Mouse (Mus musculus) CH12.LX (cell line): Measurements from ENCODE around the gene Stxbp1. TPM values are rescaled to one million over a fixed set of nuclear protein-coding genes. Genes with fewer than 3 reads are reported as not detected.

ENCODE experiments used
- DNase-seq: peaks from one replicate; pipeline ENCODE4 v3.0.0-alpha.2; 2013; ENCODE audit errors: extremely low read depth
- H3K27ac ChIP-seq: 2 replicates; pipeline ENCODE4 v1.5.1; 2012; ENCODE audit warnings: low read depth, mild to moderate bottlenecking, control low read depth, moderate library complexity; ENCODE audit not compliant: insufficient read depth
- H3K27me3 ChIP-seq: replicated peaks from 2 replicates; pipeline ENCODE3; 2012; ENCODE audit warnings: inconsistent platforms
- H3K36me3 ChIP-seq, 2 experiments: replicated peaks in 1 of 2; 2 replicates each; pipeline versions ENCODE3 to v1.6.1; 2012; ENCODE audit warnings: inconsistent platforms in 1 of 2, low read length in 1 of 2, mild to moderate bottlenecking in 1 of 2, mixed read lengths in 1 of 2, moderate library complexity in 1 of 2; ENCODE audit not compliant: control insufficient read depth in 1 of 2, insufficient read depth in 1 of 2
- H3K4me1 ChIP-seq, 2 experiments: 2 replicates each; pipeline ENCODE4 v1.6.1; 2012; ENCODE audit warnings: inconsistent platforms in 1 of 2, moderate library complexity in 1 of 2; ENCODE audit not compliant: insufficient read depth in 2 of 2, control insufficient read depth in 1 of 2
- H3K4me2 ChIP-seq: 2 replicates; pipeline ENCODE4 v1.6.1; 2012; ENCODE audit warnings: low read depth, mild to moderate bottlenecking, control low read depth; ENCODE audit not compliant: poor library complexity, insufficient read depth, severe bottlenecking
- H3K4me3 ChIP-seq, 3 experiments: fragments of 150-350 bp in 1 of 3; sonication (generic) in 1 of 3; replicated peaks in 1 of 3; 2 replicates each; pipeline versions ENCODE3 to v1.5.1; 2011 to 2012; ENCODE audit warnings: low read depth in 2 of 3, low read length in 2 of 3, mild to moderate bottlenecking in 2 of 3, moderate library complexity in 2 of 3, control low read depth in 1 of 3, improper control_type of control experiment in 1 of 3, inconsistent platforms in 1 of 3, mixed read lengths in 1 of 3; ENCODE audit not compliant: poor library complexity in 1 of 3
- H3K79me2 ChIP-seq: replicated peaks from 2 replicates; pipeline ENCODE4 v1.6.1; 2012; ENCODE audit warnings: mild to moderate bottlenecking, moderate library complexity; ENCODE audit not compliant: control insufficient read depth, poor library complexity, insufficient read depth, severe bottlenecking; ENCODE audit errors: extremely low read depth
- H3K9ac ChIP-seq: 2 replicates; pipeline ENCODE4 v1.6.1; 2012; ENCODE audit warnings: low read depth, mild to moderate bottlenecking, control low read depth, moderate library complexity; ENCODE audit not compliant: insufficient read depth
- H3K9me3 ChIP-seq: replicated peaks from 2 replicates; pipeline ENCODE3; 2012; ENCODE audit warnings: low read length, inconsistent platforms, mixed read lengths
- BHLHE40 ChIP-seq: IDR thresholded peaks from 2 replicates; pipeline ENCODE4 v1.6.1; 2011; ENCODE audit warnings: mild to moderate bottlenecking, low read depth, low read length, improper control_type of control experiment
- E2F4 ChIP-seq: IDR thresholded peaks from 2 replicates; pipeline ENCODE4 v1.6.1; 2011; ENCODE audit warnings: low read depth, low read length, improper control_type of control experiment; ENCODE audit not compliant: insufficient replicate concordance
- ETS1 ChIP-seq: conservative IDR thresholded peaks from 2 replicates; pipeline ENCODE4 v1.6.1; 2012; ENCODE audit warnings: low read depth, mild to moderate bottlenecking, inconsistent platforms, low read length, improper control_type of control experiment, moderate library complexity
- HCFC1 ChIP-seq: IDR thresholded peaks from 2 replicates; pipeline ENCODE4 v1.6.1; 2012; ENCODE audit warnings: low read depth, mild to moderate bottlenecking, inconsistent platforms, low read length, improper control_type of control experiment
- JUND ChIP-seq: conservative IDR thresholded peaks from 2 replicates; pipeline ENCODE4 v1.6.1; 2011; ENCODE audit warnings: low read depth, low read length, improper control_type of control experiment
- MAZ ChIP-seq: IDR thresholded peaks from 2 replicates; pipeline ENCODE4 v1.6.1; 2012; ENCODE audit warnings: low read depth, mild to moderate bottlenecking, inconsistent platforms, low read length, improper control_type of control experiment, moderate library complexity
- MEF2A ChIP-seq: IDR thresholded peaks from 2 replicates; pipeline ENCODE4 v1.6.1; 2014; ENCODE audit warnings: low read depth, mild to moderate bottlenecking, inconsistent platforms, low read length, improper control_type of control experiment, borderline replicate concordance
- MXI1 ChIP-seq: IDR thresholded peaks from 2 replicates; pipeline ENCODE4 v1.6.1; 2011; ENCODE audit warnings: mild to moderate bottlenecking, low read depth, low read length, improper control_type of control experiment
- NRF1 ChIP-seq: IDR thresholded peaks from 2 replicates; pipeline ENCODE4 v1.6.1; 2014; ENCODE audit warnings: low read depth, mild to moderate bottlenecking, inconsistent platforms, low read length, improper control_type of control experiment, moderate library complexity
- POLR2A ChIP-seq: IDR thresholded peaks from 2 replicates; pipeline ENCODE4 v1.6.1; 2011; ENCODE audit warnings: low read depth, mild to moderate bottlenecking, improper control_type of control experiment, low read length
- RAD21 ChIP-seq: IDR thresholded peaks from 2 replicates; pipeline ENCODE4 v1.6.1; 2011; ENCODE audit warnings: low read depth, mild to moderate bottlenecking, low read length, improper control_type of control experiment, moderate library complexity
- SIN3A ChIP-seq: IDR thresholded peaks from 2 replicates; pipeline ENCODE4 v1.6.1; 2012; ENCODE audit warnings: low read length, improper control_type of control experiment, inconsistent platforms
- TBP ChIP-seq: conservative IDR thresholded peaks from 2 replicates; pipeline ENCODE4 v1.6.1; 2011; ENCODE audit warnings: low read depth, low read length, improper control_type of control experiment
- ZMIZ1 ChIP-seq: IDR thresholded peaks from 2 replicates; pipeline ENCODE4 v1.6.1; 2012; ENCODE audit warnings: low read depth, mild to moderate bottlenecking, inconsistent platforms, low read length, improper control_type of control experiment
- ZNF384 ChIP-seq: IDR thresholded peaks from 2 replicates; pipeline ENCODE4 v1.6.1; 2012; ENCODE audit warnings: low read depth, low read length, improper control_type of control experiment, inconsistent platforms
- dilution Hi-C: fragments of 300-500 bp; cut with MboI; formaldehyde crosslinking; loops from 2 replicates; pipeline ENCODE4 v1.14.3; 2020; ENCODE audit warnings: low sequenced_read_pairs; ENCODE audit not compliant: extremely low pct_unique_long_range_greater_than_20kb, extremely low pct_ligation_motif_present
- in situ Hi-C: fragments of 300-500 bp; cut with MboI; formaldehyde crosslinking; loops from 3 replicates; pipeline ENCODE4 v1.14.3; 2019; ENCODE audit warnings: low sequenced_read_pairs, low pct_ligation_motif_present, low pct_unique_long_range_greater_than_20kb, mixed read lengths
- polyA plus RNA-seq: library from polyadenylated mRNA; unstranded; fragments of >175 nt; gene quantifications from 2 replicates; pipeline ENCODE4 v1.2.1, GENCODE M21; 2012; ENCODE audit warnings: low read depth; ENCODE audit not compliant: insufficient read length
- total RNA-seq, 2 experiments: library from RNA; depleted of rRNA; stranded (reverse); fragments of 300-350 nt in 1 of 2; fragments of >200 nt in 1 of 2; gene quantifications; 2 replicates each; pipeline ENCODE4 v1.2.3; 2012 to 2014

Gene Stxbp1
- total and polyA plus RNA-seq, 3 experiments = 1.5 to 8.3 (median 2.5) TPM

DNA sequence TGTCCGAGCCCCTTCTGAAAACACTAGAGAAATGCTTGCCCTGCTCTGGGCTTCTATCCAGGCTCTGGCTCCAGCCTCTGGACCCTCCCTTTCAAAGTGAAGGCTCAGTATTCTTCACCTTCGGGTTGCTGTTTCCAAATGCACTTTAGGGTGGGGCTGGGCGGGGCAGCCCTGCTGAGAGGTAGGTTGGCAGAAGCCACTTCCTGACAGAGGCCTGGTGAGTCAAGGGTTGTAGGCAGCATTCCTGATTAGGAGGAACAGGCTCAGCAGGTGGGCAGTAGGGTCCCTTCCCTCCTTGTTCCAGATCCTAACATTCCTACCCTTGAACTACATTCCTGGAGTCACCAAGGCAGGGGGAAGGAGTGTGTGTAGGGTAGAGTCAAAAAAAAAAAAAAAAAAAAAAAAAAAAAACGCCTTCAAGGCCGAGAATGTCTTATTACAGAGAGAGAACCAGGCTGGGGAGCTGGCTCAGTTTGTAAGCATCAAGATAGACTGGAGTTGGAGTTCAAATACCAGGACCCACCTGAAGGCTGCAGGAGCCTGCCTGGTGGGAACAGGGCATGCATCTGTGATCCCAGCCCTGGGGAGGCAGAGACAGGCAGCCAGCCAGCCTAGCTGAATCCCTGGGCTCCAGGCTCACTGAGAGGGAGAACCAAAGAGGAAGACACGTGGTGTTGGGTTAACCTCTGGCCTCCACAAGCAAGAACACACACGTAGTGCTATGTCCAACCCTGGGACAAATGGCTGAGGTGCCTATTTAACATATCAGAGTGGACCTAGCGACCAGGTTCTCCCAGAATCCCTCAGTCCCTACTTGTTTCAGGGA lies 23.4 kb upstream of the Stxbp1 start:
- H3K9me3 ChIP-seq = no peaks in the 10 kb centered on the region
- no peak for DNase-seq
- no peak overlapping the region for H3K9ac ChIP-seq
- in situ Hi-C loops = no loop called here
- peaks cover 6 to 20% of the 10 kb centered on the region in 2 experiments for H3K4me1 ChIP-seq
- no peaks in the 10 kb centered on the region for H3K79me2 ChIP-seq
- no peaks in the 10 kb centered on the region for H3K27me3 ChIP-seq
- H3K4me3 ChIP-seq = no peak overlapping the region
- no peak overlapping the region for H3K27ac ChIP-seq
- H3K4me2 ChIP-seq = no peak overlapping the region
- no peak for TF ChIP-seq BHLHE40
- TF ChIP-seq SIN3A = no peak
- TF ChIP-seq HCFC1 = no peak
- peak; percentile 71 for TF ChIP-seq ZNF384
- H3K36me3 ChIP-seq = peaks cover 0 to 3% of the 10 kb centered on the region in 2 experiments
- dilution Hi-C loops = no loop called here

GRCm38 (mm10) chr2:32869721-32870274 lies 22.8 kb upstream of the Stxbp1 start:
- no peak for TF ChIP-seq ZMIZ1
- no peak for TF ChIP-seq MXI1
- no peak for TF ChIP-seq RAD21
- TF ChIP-seq MAZ = no peak
- TF ChIP-seq MEF2A = no peak
- TF ChIP-seq NRF1 = no peak
- TF ChIP-seq JUND = no peak
- no peak for TF ChIP-seq TBP
- no peak for TF ChIP-seq SIN3A
- no peak for TF ChIP-seq BHLHE40
- TF ChIP-seq POLR2A = no peak
- TF ChIP-seq E2F4 = no peak
- no peak for TF ChIP-seq ETS1
- dilution Hi-C loops = no loop called here

More at GRCm38 (mm10) chr2:32869721-32870274, 22.8 kb upstream of the Stxbp1 start:
- Histone ChIP-seq H3K27ac (no peak overlapping the region), H3K4me3 (no peak overlapping the region), H3K27me3 (no peaks in the 10 kb centered on the region), H3K4me1 (peaks cover under 1 to 13% of the 10 kb centered on the region in 2 experiments; a peak in 3 of 4 replicates), H3K9me3 (no peaks in the 10 kb centered on the region), H3K9ac (no peak overlapping the region), H3K4me2 (no peak overlapping the region), H3K79me2 (no peaks in the 10 kb centered on the region), H3K36me3 (no peaks in the 10 kb centered on the region)
- DNase-seq = no peak
- in situ Hi-C loops = no loop called here
